Mouse (Mus musculus): ENCODE data around the gene Col4a3bp.

DNA sequence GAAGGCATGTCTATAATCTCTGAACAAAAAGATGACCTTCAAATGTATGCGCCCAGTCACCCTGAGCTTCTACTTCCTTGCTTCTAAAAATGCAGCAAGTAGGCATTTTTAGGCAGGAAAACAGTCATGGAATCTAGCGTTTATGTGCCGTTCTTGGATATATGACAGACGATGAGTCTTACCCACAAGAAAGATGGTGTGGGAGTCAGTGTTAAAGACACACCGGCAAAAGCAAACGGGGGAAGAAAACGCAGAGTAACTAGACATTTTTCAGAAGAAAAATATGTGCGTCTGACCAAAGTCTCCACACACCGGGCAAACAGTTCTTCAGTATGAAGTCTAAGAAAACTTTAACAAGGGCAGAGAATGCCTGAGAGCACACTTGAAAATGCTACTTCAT, 144.8 kb downstream of the Col4a3bp start:
- TF ChIP-seq MAFK (IDR thresholded peaks at IDR 0.05; ENCODE audit: insufficient read depth, low read depth, low read length): no peak
- no peak for TF ChIP-seq ZC3H11A (IDR thresholded peaks at IDR 0.05; ENCODE audit: borderline replicate concordance, low read depth, low read length)
- TF ChIP-seq HCFC1 (IDR thresholded peaks at IDR 0.05; ENCODE audit: borderline replicate concordance, insufficient read depth, low read length): no peak
